Mouse (Mus musculus) liver, postnatal 0 days (tissue): ENCODE data around the gene 4931409K22Rik. TPM values are rescaled to one million over a fixed set of nuclear protein-coding genes. Genes with fewer than 3 reads are reported as not detected.
A peak's percentile ranks its signal among the peaks of the same experiment; 100 is the strongest.

ENCODE experiments used
- ATAC-seq: fragments of 200-750 bp; cut with Nextera tagmentation; 2 replicates; pipeline ENCODE4 v1.8.0; 2017; ENCODE audit warnings: mild to moderate bottlenecking, moderate library complexity
- DNase-seq: peaks from one replicate; pipeline ENCODE4 v3.0.0-alpha.2; 2016
- H3K27ac ChIP-seq: fragments of 300-500 bp; sonication (generic); 2 replicates; pipeline ENCODE4 v1.5.1; 2014; ENCODE audit warnings: antibody characterized with exemption, moderate library complexity, mild to moderate bottlenecking, low read depth
- H3K27me3 ChIP-seq: fragments of 300-500 bp; sonication (generic); 2 replicates; pipeline ENCODE4 v1.6.1; 2014; ENCODE audit warnings: low read length, control low read depth, mixed read lengths; ENCODE audit not compliant: insufficient read depth
- H3K36me3 ChIP-seq: fragments of 300-500 bp; sonication (generic); replicated peaks from 2 replicates; pipeline ENCODE4 v1.6.1; 2014; ENCODE audit warnings: mild to moderate bottlenecking, control low read depth, low read length, moderate library complexity, mixed read lengths; ENCODE audit not compliant: insufficient read depth
- H3K4me1 ChIP-seq: fragments of 300-500 bp; sonication (generic); 2 replicates; pipeline ENCODE4 v1.6.1; 2014; ENCODE audit warnings: antibody characterized with exemption, mild to moderate bottlenecking, control low read depth; ENCODE audit not compliant: insufficient read depth
- H3K4me2 ChIP-seq: fragments of 300-500 bp; sonication (generic); 2 replicates; pipeline ENCODE4 v1.6.1; 2014; ENCODE audit warnings: low read depth, mild to moderate bottlenecking, low read length, moderate library complexity, mixed read lengths
- H3K4me3 ChIP-seq: fragments of 300-500 bp; sonication (generic); 2 replicates; pipeline ENCODE4 v1.5.1; 2014; ENCODE audit warnings: low read depth, low read length
- H3K9ac ChIP-seq: fragments of 300-500 bp; sonication (generic); replicated peaks from 2 replicates; pipeline ENCODE4 v1.6.1; 2014; ENCODE audit warnings: mild to moderate bottlenecking, moderate library complexity
- H3K9me3 ChIP-seq: fragments of 300-500 bp; sonication (generic); 2 replicates; pipeline ENCODE4 v1.6.1; 2016; ENCODE audit warnings: mild to moderate bottlenecking, control low read depth, low read length, mixed read lengths
- CTCF ChIP-seq: sonication (generic); IDR thresholded peaks from 2 replicates; pipeline ENCODE4 v1.5.1; 2016; ENCODE audit warnings: antibody characterized with exemption, low read depth
- EP300 ChIP-seq: IDR thresholded peaks from 2 replicates; pipeline ENCODE4 v1.6.1; 2016; ENCODE audit warnings: antibody characterized with exemption, low read depth, mild to moderate bottlenecking
- WGBS: fragments of 180-500 bp; shearing (Covaris S2); extraction: QIAGEN DNeasy Blood & Tissue Kit; methylation state at CpG from one replicate; pipeline ENCODE4 v1.1.7; 2014; ENCODE audit not compliant: insufficient replicate concordance; 5-methylcytosine and 5-hydroxymethylcytosine counted together
- polyA plus RNA-seq: library from polyadenylated mRNA; unstranded; fragments of >200 nt; fragmentation: Nextera tagmentation; extraction: Ambion mirVana; gene quantifications from 2 replicates; pipeline ENCODE4 v1.2.1, GENCODE M21; 2015

Gene 4931409K22Rik
- polyA plus RNA-seq, 1 experiment from 2014 or later: not detected

- Histone ChIP-seq H3K36me3 (peaks cover 14% of the 10 kb centered on the region), H3K4me1 (peaks cover 27% of the 10 kb centered on the region), H3K4me2 (no peak overlapping the region), H3K9me3 (no peaks in the 10 kb centered on the region), H3K27me3 (peaks cover 2% of the 10 kb centered on the region; the same call in 1 of the 2 replicates), H3K4me3 (no peak overlapping the region), H3K9ac (no peak overlapping the region), H3K27ac (no peak overlapping the region)
- WGBS: 91% methylated on average over 20 of the region's 20 CpGs
- TF ChIP-seq EP300: no peak
- no peak for TF ChIP-seq CTCF
- DNase-seq: no peak
- no peak for ATAC-seq
Observed at GRCm38 (mm10) chr5:24589511-24590500, 33.2 kb upstream of the 4931409K22Rik start.

GRCm38 (mm10) chr5:24587200-24587577 is 30.6 kb upstream of the 4931409K22Rik start:
- Histone ChIP-seq H3K4me1 (peaks cover 24% of the 10 kb centered on the region), H3K36me3 (peaks cover 11% of the 10 kb centered on the region), H3K9ac (peak overlapping the region; percentile 80), H3K4me3 (peak overlapping the region; percentile 86), H3K9me3 (no peaks in the 10 kb centered on the region), H3K27me3 (no peaks in the 10 kb centered on the region), H3K4me2 (peak overlapping the region; percentile 91), H3K27ac (peak overlapping the region; percentile 75)
- DNase-seq: no peak
- TF ChIP-seq EP300: no peak
- TF ChIP-seq CTCF: no peak
- ATAC-seq: peak; percentile 51
- 16% methylated on average over 4 of the region's 4 CpGs for WGBS

GRCm38 (mm10) chr5:24586547-24587199 is 30.1 kb upstream of the 4931409K22Rik start, which contains the start of gene Chpf2:
Gene Chpf2, plus strand, starts transcription at chr5:24586741.
- Histone ChIP-seq H3K4me3 (peak within 1 kb of the TSS; percentile 86), H3K27ac (peak within 1 kb of the TSS; percentile 75), H3K4me2 (peak within 1 kb of the TSS; percentile 91), H3K27me3 (no peaks in the 10 kb centered on the region), H3K4me1 (peaks cover 19% of the 10 kb centered on the region), H3K9ac (peak within 1 kb of the TSS; percentile 80), H3K9me3 (no peaks in the 10 kb centered on the region), H3K36me3 (peaks cover 11% of the 10 kb centered on the region)
- ATAC-seq (peak; percentile 88), DNase-seq (peak; percentile 88)
- 0% methylated on average over 28 of the region's 43 CpGs for WGBS
- TF ChIP-seq CTCF (no peak), EP300 (no peak)

GRCm38 (mm10) chr5:24586106-24586505 is 29.5 kb upstream of the 4931409K22Rik start:
- WGBS: 11% methylated on average over 8 of the region's 8 CpGs
- H3K9ac ChIP-seq: peak overlapping the region; percentile 80
- peaks cover 14% of the 10 kb centered on the region for H3K4me1 ChIP-seq
- peaks cover 11% of the 10 kb centered on the region for H3K36me3 ChIP-seq
- H3K4me2 ChIP-seq: peak overlapping the region; percentile 91
- H3K4me3 ChIP-seq: peak overlapping the region; percentile 86
- no peaks in the 10 kb centered on the region for H3K9me3 ChIP-seq
- peak; percentile 26 for ATAC-seq
- no peak for TF ChIP-seq CTCF
- no peak for TF ChIP-seq EP300
- DNase-seq: no peak
- H3K27ac ChIP-seq: 0 out of 2 replicates have a peak overlapping the region, but pooled peaks have one; percentile 75
- no peaks in the 10 kb centered on the region for H3K27me3 ChIP-seq

GRCm38 (mm10) chr5:24578109-24578963 is 21.7 kb upstream of the 4931409K22Rik start:
- DNase-seq (peak; percentile 10), ATAC-seq (no peak)
- Histone ChIP-seq H3K27ac (peak overlapping the region; percentile 77), H3K4me3 (peak overlapping the region; percentile 66), H3K27me3 (no peaks in the 10 kb centered on the region), H3K36me3 (peaks cover 15% of the 10 kb centered on the region), H3K9ac (peak overlapping the region; percentile 36), H3K4me2 (peak overlapping the region; percentile 93), H3K4me1 (peaks cover 19% of the 10 kb centered on the region), H3K9me3 (no peaks in the 10 kb centered on the region)
- 25% methylated on average over 6 of the region's 6 CpGs for WGBS
- TF ChIP-seq CTCF: peak; percentile 19; the same call in 1 of the 2 replicates
- TF ChIP-seq EP300: no peak
